Mouse (Mus musculus) C2C12 (cell line): ENCODE results near the gene Washc1.

Experiments used
- CEBPB ChIP-seq: IDR thresholded peaks from one replicate; pipeline ENCODE4 v1.6.1; 2011; ENCODE audit warnings: low read depth, mild to moderate bottlenecking, control low read depth, moderate library complexity
- CTCF ChIP-seq: IDR thresholded peaks from one replicate; pipeline ENCODE4 v1.5.1; 2011; ENCODE audit not compliant: control insufficient read depth, insufficient read depth, insufficient read length
- FOSL1 ChIP-seq: IDR thresholded peaks from one replicate; pipeline ENCODE4 v1.8.0; 2011; ENCODE audit warnings: mild to moderate bottlenecking, low read length; ENCODE audit not compliant: poor library complexity, insufficient read depth, severe bottlenecking
- MAX ChIP-seq: IDR thresholded peaks from one replicate; pipeline ENCODE4 v1.6.1; 2011; ENCODE audit warnings: mild to moderate bottlenecking, control low read depth
- MYOD1 ChIP-seq: IDR thresholded peaks from one replicate; pipeline ENCODE4 v1.6.1; 2011; ENCODE audit warnings: low read depth; ENCODE audit not compliant: control insufficient read depth, insufficient read length
- MYOG ChIP-seq: IDR thresholded peaks from one replicate; pipeline ENCODE4 v1.6.1; 2011; ENCODE audit not compliant: control insufficient read depth, insufficient read length; ENCODE audit errors: extremely low read depth
- USF1 ChIP-seq: IDR thresholded peaks from one replicate; pipeline ENCODE4 v1.6.1; 2011; ENCODE audit warnings: low read depth, mild to moderate bottlenecking, control low read depth, moderate library complexity

GRCm38 (mm10) chr17:66158271-66158670, 46.9 kb downstream of the Washc1 start:
- TF ChIP-seq MYOG (no peak), CTCF (no peak), MYOD1 (no peak), MAX (no peak), CEBPB (no peak), USF1 (no peak), FOSL1 (no peak)
